Mouse (Mus musculus): Measurements from ENCODE around the gene Hacd2. TPM values are rescaled to one million over a fixed set of nuclear protein-coding genes. Genes with fewer than 3 reads are reported as not detected.

The Hacd2 gene
- total RNA-seq (2023), result 10 to 100 TPM; 34.7 to 36.4 TPM

DNA sequence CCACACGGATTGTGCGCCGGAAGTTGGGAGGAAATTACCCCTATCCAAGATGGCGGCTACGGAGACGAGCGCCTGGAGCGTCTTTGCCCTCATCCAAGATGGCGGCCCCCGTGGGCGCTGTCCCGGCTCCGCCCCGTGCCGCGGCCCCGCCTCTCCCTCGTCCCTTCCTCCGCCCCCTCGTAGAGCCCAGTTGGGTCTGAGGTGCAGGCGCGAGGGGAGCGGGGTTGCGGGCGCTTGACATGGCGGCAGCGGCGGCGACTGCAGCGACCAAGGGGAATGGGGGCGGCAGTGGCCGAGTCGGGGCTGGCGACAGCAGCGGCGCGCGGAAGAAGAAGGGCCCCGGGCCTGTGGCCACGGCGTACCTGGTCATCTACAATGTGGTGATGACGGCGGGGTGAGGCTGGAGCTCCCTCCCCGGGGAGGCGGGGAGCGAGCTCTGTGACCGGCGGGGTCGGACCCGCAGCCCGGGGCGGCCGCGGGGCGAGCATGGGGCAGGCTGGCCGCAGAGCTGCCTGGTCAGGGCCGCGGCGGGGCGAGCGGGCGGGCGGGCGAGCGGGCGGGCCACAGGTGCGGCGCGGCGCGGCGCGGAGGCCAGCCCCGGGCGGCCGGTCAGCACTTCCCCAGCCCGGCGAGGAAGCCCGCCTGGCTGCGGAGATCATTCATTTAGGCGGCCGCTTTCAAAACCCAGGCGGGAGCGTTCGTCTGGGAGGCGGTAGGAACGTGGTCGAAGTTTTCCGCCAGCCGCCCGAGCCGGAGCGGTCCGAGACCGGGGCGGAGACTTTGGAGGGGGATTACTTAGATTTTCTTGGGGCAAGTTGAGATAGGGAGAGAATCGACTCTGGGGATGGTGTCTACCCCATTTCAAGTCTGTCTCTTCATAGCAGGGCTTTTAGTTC is at the start of gene Hacd2:
TSS of gene Hacd2 (plus strand) at position 187 of the 896 bp plus-strand sequence.

DNA sequence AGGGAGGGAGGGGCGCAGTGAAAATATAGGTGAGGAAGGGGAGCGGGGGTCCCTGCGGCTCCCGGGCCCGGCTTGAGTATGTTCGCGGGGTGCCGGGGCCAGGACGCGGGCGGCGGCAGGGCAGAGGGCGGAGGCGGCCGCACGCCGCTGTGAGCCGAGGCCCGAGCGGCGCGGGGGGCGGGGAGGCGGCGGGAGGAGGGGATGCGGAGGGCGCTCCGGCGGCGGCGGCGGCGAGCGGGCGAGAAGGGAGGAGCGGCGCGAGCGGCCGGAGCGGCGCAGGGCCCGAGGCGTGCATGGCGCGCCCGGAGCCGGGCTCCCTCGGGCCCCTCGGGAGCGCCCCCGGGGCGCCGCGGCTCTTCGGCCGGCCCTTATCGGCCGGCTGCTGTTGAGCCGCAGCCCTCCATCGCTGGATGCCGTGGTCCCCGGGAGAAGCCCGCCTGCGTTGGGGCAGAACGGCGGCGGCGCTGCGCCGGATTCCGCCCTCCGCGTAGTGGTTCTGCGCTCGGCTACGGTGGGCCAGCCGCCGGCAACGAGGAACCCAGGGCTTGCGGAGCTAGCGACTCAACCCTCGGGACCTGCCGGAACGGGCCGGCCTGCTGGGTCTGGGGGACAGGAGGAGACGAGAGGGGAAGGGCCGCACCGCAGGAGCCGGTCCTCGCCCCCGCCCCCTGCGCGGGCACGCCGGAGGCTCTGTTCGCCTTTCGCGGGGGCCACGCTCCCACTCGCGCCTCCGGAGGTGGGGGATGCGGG is 132.6 kb downstream of the Hacd2 start, which contains the start of gene Adcy5:
TSS of gene Adcy5 (plus strand) at position 237 of the 750 bp plus-strand sequence.

Other genes starting within 250 kb of the Hacd2 start
- under 1 TPM in 1 of 2 experiments, not detected in 1; 0.07 TPM for gene Adcy5, start 132.4 kb downstream of the Hacd2 start, total RNA-seq (2023)

Measured in neutrophil, adult 83 days (primary cell).